Mouse (Mus musculus): ENCODE measurements at regions not wholly inside any gene's neighbourhood (a gene's known extent, or its start where the extent isn't known, plus 50 kb on each side); places are given as distances from the start of the nearest gene placed in this dataset.

GRCm38 (mm10) chr19:27094777-27095478 is 121.4 kb upstream of the Vldlr start:
- no peak for TF ChIP-seq CTCF (IDR thresholded peaks at IDR 0.05; ENCODE audit: borderline replicate concordance, insufficient read depth, low read depth, low read length)
- TF ChIP-seq POLR2A (IDR thresholded peaks at IDR 0.05; ENCODE audit: borderline replicate concordance, insufficient read depth, low read length), result no peak

Measured in cerebellum, adult 2 months (tissue).